Mouse (Mus musculus): ENCODE measurements around the gene Cldn10.

The Cldn10 gene

GRCm38 (mm10) chr14:118866014-118866811 is 78.5 kb downstream of the Cldn10 start:
- no peak for DNase-seq (ENCODE audit: low read depth)

- no peak for DNase-seq (ENCODE audit: low read depth)
These were observed 79.7 kb downstream of the Cldn10 start for GRCm38 (mm10) chr14:118867366-118867765.

- DNase-seq (ENCODE audit: low read depth): no peak
These were observed 80.5 kb downstream of the Cldn10 start for GRCm38 (mm10) chr14:118868102-118868724.

GRCm38 (mm10) chr14:118869712-118870111 is 82.0 kb downstream of the Cldn10 start:
- DNase-seq (ENCODE audit: low read depth): no peak

- no peak for DNase-seq (ENCODE audit: low read depth)
These were observed 86.4 kb downstream of the Cldn10 start for GRCm38 (mm10) chr14:118874126-118874525.

- no peak for DNase-seq (ENCODE audit: low read depth)
These were observed 87.2 kb downstream of the Cldn10 start for GRCm38 (mm10) chr14:118874786-118875415.

- no peak for DNase-seq (ENCODE audit: low read depth)
These were observed 90.7 kb downstream of the Cldn10 start for GRCm38 (mm10) chr14:118878346-118878910.

GRCm38 (mm10) chr14:118880696-118881095 is 93.0 kb downstream of the Cldn10 start:
- DNase-seq (ENCODE audit: low read depth): no peak

GRCm38 (mm10) chr14:118883344-118884249 is 95.9 kb downstream of the Cldn10 start:
- no peak for DNase-seq (ENCODE audit: low read depth)

- no peak for DNase-seq (ENCODE audit: low read depth)
These were observed 96.5 kb downstream of the Cldn10 start for GRCm38 (mm10) chr14:118884250-118884556.

GRCm38 (mm10) chr14:118890101-118890500 is 102.4 kb downstream of the Cldn10 start:
- no peak for DNase-seq (ENCODE audit: low read depth)

GRCm38 (mm10) chr14:118895228-118895627 is 107.5 kb downstream of the Cldn10 start:
- DNase-seq (ENCODE audit: low read depth): no peak

- no peak for DNase-seq (ENCODE audit: low read depth)
These were observed 107.9 kb downstream of the Cldn10 start for GRCm38 (mm10) chr14:118895655-118896054.

- DNase-seq (ENCODE audit: low read depth): no peak
These were observed 112.2 kb downstream of the Cldn10 start for GRCm38 (mm10) chr14:118899940-118900339.

- DNase-seq (ENCODE audit: low read depth): no peak
These were observed 113.2 kb downstream of the Cldn10 start for GRCm38 (mm10) chr14:118900911-118901310.

GRCm38 (mm10) chr14:118903397-118903796 is 115.7 kb downstream of the Cldn10 start:
- DNase-seq (ENCODE audit: low read depth): no peak

- DNase-seq (ENCODE audit: low read depth): no peak
These were observed 116.3 kb downstream of the Cldn10 start for GRCm38 (mm10) chr14:118903867-118904562.

GRCm38 (mm10) chr14:118907592-118907991 is 119.9 kb downstream of the Cldn10 start:
- DNase-seq (ENCODE audit: low read depth): no peak

- no peak for DNase-seq (ENCODE audit: low read depth)
These were observed 122.2 kb downstream of the Cldn10 start for GRCm38 (mm10) chr14:118909872-118910271.

- DNase-seq (ENCODE audit: low read depth): peak; percentile 76
These were observed 122.9 kb downstream of the Cldn10 start for GRCm38 (mm10) chr14:118910332-118911222.
